ENCODE assay signal across 9 mouse cellular contexts in genomic region chr7:17026710-17027587, GRCm38 (mm10). TPM values are rescaled to one million over a fixed set of nuclear protein-coding genes. Genes with fewer than 3 reads are reported as not detected.
A peak's percentile ranks its signal among the peaks of the same experiment; 100 is the strongest.
DNase-seq lines count a peak whose midpoint lies in the region; ATAC-seq and TF ChIP-seq lines count a peak whose summit lies in the region.
"Had no signal": no experiment of that assay in that cellular context is flagged by ENCODE, and none has a peak within 500 bp of the region (broad histone marks: within the 10 kb centered on the region; RNA-seq: fewer than 3 reads in every experiment).

No protein-coding gene starts in this region.

- H3K9ac ChIP-seq in heart, embryonic 12.5 days: peak overlapping the region; percentile 93
- H3K9ac ChIP-seq in limb, embryonic 12.5 days (replicated peaks): peak overlapping the region; percentile 77
- H3K9ac ChIP-seq in midbrain, embryonic 16.5 days (ENCODE audit: low read depth, low read length): peak overlapping the region; percentile 94

- 3% methylated on average over 24 of the region's 24 CpGs for WGBS in heart, embryonic 12.5 days
- WGBS in limb, embryonic 12.5 days: 7% methylated on average over 24 of the region's 24 CpGs
- 8% methylated on average over 24 of the region's 24 CpGs for WGBS in midbrain, embryonic 16.5 days

- peak; percentile 56; the same call in 1 of the 2 replicates for ATAC-seq in heart, embryonic 12.5 days (ENCODE audit: insufficient number of reproducible peaks, low FRiP score)
- peak; percentile 48 for ATAC-seq in limb, embryonic 12.5 days (ENCODE audit: insufficient number of reproducible peaks, insufficient read depth, low FRiP score, low TSS enrichment, low read depth)
- ATAC-seq in midbrain, embryonic 16.5 days: peak; percentile 66

- H3K27me3 ChIP-seq in heart, embryonic 12.5 days (replicated peaks): no peaks in the 10 kb centered on the region
- no peaks in the 10 kb centered on the region for H3K27me3 ChIP-seq in E14TG2a.4 (ENCODE audit: insufficient read depth, low read length)
- no peaks in the 10 kb centered on the region for H3K27me3 ChIP-seq in limb, embryonic 12.5 days
- no peaks in the 10 kb centered on the region for H3K27me3 ChIP-seq in midbrain, embryonic 16.5 days (ENCODE audit: control insufficient read depth, insufficient read depth, low read depth, low read length)

- H3K36me3 ChIP-seq in heart, embryonic 12.5 days: peaks cover 21% of the 10 kb centered on the region
- H3K36me3 ChIP-seq in E14TG2a.4 (ENCODE audit: insufficient read depth, low read length): peaks cover 46% of the 10 kb centered on the region
- H3K36me3 ChIP-seq in limb, embryonic 12.5 days: peaks cover 35% of the 10 kb centered on the region
- peaks cover 7% of the 10 kb centered on the region for H3K36me3 ChIP-seq in midbrain, embryonic 16.5 days (ENCODE audit: control insufficient read depth, insufficient read depth, low read length)

- intact Hi-C loops in heart, postnatal 14 days (cut with DNase I): loop anchor here (2.0 to 5.0 kb wide), 2 partner anchors 24 to 35 kb away; partner anchors contain the start of gene Hif3a

- peak; percentile 54 for TF ChIP-seq CTCF in E14TG2a.4 (conservative IDR thresholded peaks at IDR 0.05; ENCODE audit: low read length)

- peaks cover 49% of the 10 kb centered on the region for H3K4me1 ChIP-seq in heart, embryonic 12.5 days (replicated peaks)
- H3K4me1 ChIP-seq in E14TG2a.4 (replicated peaks; ENCODE audit: low read depth, low read length): peaks cover 61% of the 10 kb centered on the region
- peaks cover 40% of the 10 kb centered on the region for H3K4me1 ChIP-seq in limb, embryonic 12.5 days (replicated peaks)
- peaks cover 18% of the 10 kb centered on the region for H3K4me1 ChIP-seq in midbrain, embryonic 16.5 days (ENCODE audit: control insufficient read depth, insufficient read depth, low read length)

- peak overlapping the region; percentile 94 for H3K4me3 ChIP-seq in heart, embryonic 12.5 days
- peak overlapping the region; percentile 100 for H3K4me3 ChIP-seq in E14TG2a.4 (replicated peaks; ENCODE audit: low read length)
- peak overlapping the region; percentile 82 for H3K4me3 ChIP-seq in limb, embryonic 12.5 days (replicated peaks)
- H3K4me3 ChIP-seq in midbrain, embryonic 16.5 days (ENCODE audit: low read depth, low read length): peak overlapping the region; percentile 82

- no peak for DNase-seq in heart, postnatal 14 days
- peak; percentile 76 for DNase-seq in cerebellum, adult 8-10 months
- peak; percentile 39 to 60 for DNase-seq in frontal cortex, postnatal 25 days (ENCODE audit: low spot score in 2 of 2)
- no peak for DNase-seq in ovary, adult 18-20 months (ENCODE audit: low spot score)

- H3K9me3 ChIP-seq in heart, embryonic 12.5 days (replicated peaks): no peaks in the 10 kb centered on the region
- peaks cover 3% of the 10 kb centered on the region; the same call in 1 of the 2 replicates for H3K9me3 ChIP-seq in E14TG2a.4 (ENCODE audit: low read length)
- H3K9me3 ChIP-seq in limb, embryonic 12.5 days: no peaks in the 10 kb centered on the region
- H3K9me3 ChIP-seq in midbrain, embryonic 16.5 days (replicated peaks; ENCODE audit: control insufficient read depth, low read length, poor library complexity, severe bottlenecking): no peaks in the 10 kb centered on the region

- peak overlapping the region; percentile 86 for H3K4me2 ChIP-seq in heart, embryonic 12.5 days
- peak overlapping the region; percentile 76 for H3K4me2 ChIP-seq in limb, embryonic 12.5 days
- H3K4me2 ChIP-seq in midbrain, embryonic 16.5 days (ENCODE audit: low read length): peak overlapping the region; percentile 64

- H3K27ac ChIP-seq in heart, embryonic 12.5 days (ENCODE audit: poor library complexity, severe bottlenecking): peak overlapping the region; percentile 83
- peak overlapping the region; percentile 70 for H3K27ac ChIP-seq in limb, embryonic 12.5 days
- H3K27ac ChIP-seq in midbrain, embryonic 16.5 days (ENCODE audit: low read length): peak overlapping the region; percentile 79

RNA-seq across cellular contexts. Expression of gene Ppp5c, which starts 0.8 kb away (rescaled TPM):
- polyA plus RNA-seq in heart, embryonic 12.5 days (2016; fragmentation: Nextera tagmentation; extraction: Ambion mirVana): 87.3 and 91.9 TPM in 2 replicates
- 100 to 1,000 TPM; 101 to 108 TPM for total RNA-seq in heart, postnatal 14 days (2021)
- 126 TPM in 2 replicates for polyA plus RNA-seq in limb, embryonic 12.5 days (2016; fragmentation: Nextera tagmentation; extraction: Ambion mirVana)
- 118 and 127 TPM in 2 replicates for polyA plus RNA-seq in midbrain, embryonic 16.5 days (2015; fragmentation: Nextera tagmentation; extraction: Ambion mirVana)

RNA-seq across cellular contexts. Expression of gene Ccdc8, which starts 34.4 kb away (rescaled TPM):
- polyA plus RNA-seq in heart, embryonic 12.5 days (2016; fragmentation: Nextera tagmentation; extraction: Ambion mirVana): 19.6 and 29.4 TPM in 2 replicates
- 10 to 100 TPM in 1 of 2 experiments, 1 to 10 TPM in 1; 9.8 to 10.3 TPM for total RNA-seq in heart, postnatal 14 days (2021)
- polyA plus RNA-seq in limb, embryonic 12.5 days (2016; fragmentation: Nextera tagmentation; extraction: Ambion mirVana): 22.1 and 35.2 TPM in 2 replicates
- 6.4 and 6.9 TPM in 2 replicates for polyA plus RNA-seq in midbrain, embryonic 16.5 days (2015; fragmentation: Nextera tagmentation; extraction: Ambion mirVana)

RNA-seq across cellular contexts. Expression of gene Hif3a, which starts 35.3 kb away (rescaled TPM):
- 36.8 and 38.2 TPM in 2 replicates for polyA plus RNA-seq in heart, embryonic 12.5 days (2016; fragmentation: Nextera tagmentation; extraction: Ambion mirVana)
- total RNA-seq in heart, postnatal 14 days (2021): 1 to 10 TPM; 4.9 to 5.4 TPM
- 10.8 and 11.3 TPM in 2 replicates for polyA plus RNA-seq in limb, embryonic 12.5 days (2016; fragmentation: Nextera tagmentation; extraction: Ambion mirVana)
- polyA plus RNA-seq in midbrain, embryonic 16.5 days (2015; fragmentation: Nextera tagmentation; extraction: Ambion mirVana): 4.0 and 5.7 TPM in 2 replicates

RNA-seq across cellular contexts. Expression of gene Gm42372, which starts 44.1 kb away (rescaled TPM):
- 0.14 and 0.15 TPM in 2 replicates for polyA plus RNA-seq in heart, embryonic 12.5 days (2016; fragmentation: Nextera tagmentation; extraction: Ambion mirVana)
- total RNA-seq in heart, postnatal 14 days (2021): under 1 TPM; 0.07 TPM
- 0.26 and 0.32 TPM in 2 replicates for polyA plus RNA-seq in limb, embryonic 12.5 days (2016; fragmentation: Nextera tagmentation; extraction: Ambion mirVana)
- polyA plus RNA-seq in midbrain, embryonic 16.5 days (2015; fragmentation: Nextera tagmentation; extraction: Ambion mirVana): 7.2 and 7.3 TPM in 2 replicates
- polyA plus RNA-seq: gonadal fat pad, adult 2 months had no signal

RNA-seq across cellular contexts. Expression of gene Psg16, which starts 46.9 kb away (rescaled TPM):
- 0.06 and 0.14 TPM in 2 replicates for polyA plus RNA-seq in heart, embryonic 12.5 days (2016; fragmentation: Nextera tagmentation; extraction: Ambion mirVana)
- under 1 TPM; 0.05 TPM for total RNA-seq in heart, postnatal 14 days (2021)
- 0.12 and 0.14 TPM in 2 replicates for polyA plus RNA-seq in limb, embryonic 12.5 days (2016; fragmentation: Nextera tagmentation; extraction: Ambion mirVana)
- polyA plus RNA-seq in midbrain, embryonic 16.5 days (2015; fragmentation: Nextera tagmentation; extraction: Ambion mirVana): 5.7 and 7.2 TPM in 2 replicates
- polyA plus RNA-seq: gonadal fat pad, adult 2 months had no signal

Comparison
In these comparisons a context has a peak if more than half of its experiments do, and no peak if none do; other contexts are left out.
1. DNase-seq: peak in cerebellum, adult 8-10 months (single experiment) and frontal cortex, postnatal 25 days (2 of 2); none in heart, postnatal 14 days (0 of 2) and ovary, adult 18-20 months (single experiment).
2. Peak in every context shown above with its lines, with median percentiles within 50 percentile points of each other: ATAC-seq, H3K27ac ChIP-seq, H3K4me2 ChIP-seq, H3K4me3 ChIP-seq and H3K9ac ChIP-seq.